Mouse (Mus musculus) cerebellum, adult 8-10 months (tissue): ENCODE measurements around the gene Bco1.

Source experiments
- DNase-seq: peaks from one replicate; pipeline ENCODE4 v3.0.0; 2022

The Bco1 gene

GRCm38 (mm10) chr8:117156866-117157768 lies 61.5 kb downstream of the Bco1 start:
- no peak for DNase-seq

DNA sequence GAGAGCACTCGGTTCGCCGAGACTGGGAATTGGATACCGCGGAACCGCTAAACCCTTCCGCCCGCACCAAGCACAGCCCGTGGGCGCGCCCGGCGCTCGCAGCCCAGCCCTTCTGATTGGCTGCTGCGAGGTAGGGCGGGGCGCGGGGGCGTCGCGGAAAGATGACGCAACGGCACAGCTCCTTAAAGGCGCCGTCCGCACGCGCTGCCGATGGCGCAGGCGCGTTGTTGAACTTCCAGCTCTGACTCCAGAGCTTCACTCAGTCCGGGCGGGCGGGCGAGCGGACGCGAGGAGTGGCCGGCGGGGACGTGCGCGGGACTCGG lies 62.1 kb downstream of the Bco1 start:
- peak; percentile 97 for DNase-seq

GRCm38 (mm10) chr8:117158135-117158761 lies 62.6 kb downstream of the Bco1 start, which contains the start of gene Gan:
Gan (plus strand) TSS chr8:117158135.
- DNase-seq, result peak; percentile 31

DNA sequence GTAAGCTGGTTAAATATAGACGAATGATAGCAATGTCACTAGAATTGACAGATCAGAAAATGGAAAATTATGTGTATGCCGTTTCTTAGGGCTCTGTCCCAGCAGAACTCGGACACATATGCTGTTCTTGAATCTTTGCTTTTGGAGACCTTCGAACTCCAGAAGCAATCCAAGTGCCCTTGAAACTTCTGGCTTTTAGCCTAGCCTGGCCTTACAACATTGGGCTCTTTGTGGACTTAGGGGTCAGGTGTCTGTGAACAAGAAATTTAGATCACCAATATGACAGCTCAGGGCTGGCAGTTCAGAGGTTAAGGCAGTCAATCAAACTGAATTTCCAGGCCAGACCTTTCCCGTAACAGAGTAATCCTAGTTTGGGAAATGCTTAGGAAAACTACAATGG lies 63.4 kb downstream of the Bco1 start:
- DNase-seq, result no peak

DNA sequence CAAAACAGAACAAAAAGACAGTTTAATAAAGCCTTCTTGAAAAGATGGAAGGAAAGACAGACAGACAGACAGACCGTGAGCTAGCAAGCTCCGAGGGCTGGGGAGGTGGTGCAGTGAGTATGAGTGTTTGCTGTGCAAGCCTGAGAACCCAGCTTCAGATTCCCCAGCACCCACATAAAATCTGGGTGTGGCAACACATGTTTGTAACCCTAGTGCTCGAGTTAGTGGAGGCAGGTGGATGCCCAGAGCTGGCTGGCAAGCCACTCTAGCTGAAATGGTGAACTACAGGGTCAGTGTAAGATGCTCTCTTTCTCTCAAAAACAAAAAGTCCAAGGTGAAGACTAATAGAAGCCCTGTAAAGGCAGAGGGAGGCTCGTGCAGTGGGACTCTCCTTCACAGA lies 69.3 kb downstream of the Bco1 start:
- no peak for DNase-seq

- DNase-seq, result no peak
Measured at GRCm38 (mm10) chr8:117165542-117165941, 69.9 kb downstream of the Bco1 start.

GRCm38 (mm10) chr8:117166515-117166914 lies 70.9 kb downstream of the Bco1 start:
- DNase-seq, result no peak

DNA sequence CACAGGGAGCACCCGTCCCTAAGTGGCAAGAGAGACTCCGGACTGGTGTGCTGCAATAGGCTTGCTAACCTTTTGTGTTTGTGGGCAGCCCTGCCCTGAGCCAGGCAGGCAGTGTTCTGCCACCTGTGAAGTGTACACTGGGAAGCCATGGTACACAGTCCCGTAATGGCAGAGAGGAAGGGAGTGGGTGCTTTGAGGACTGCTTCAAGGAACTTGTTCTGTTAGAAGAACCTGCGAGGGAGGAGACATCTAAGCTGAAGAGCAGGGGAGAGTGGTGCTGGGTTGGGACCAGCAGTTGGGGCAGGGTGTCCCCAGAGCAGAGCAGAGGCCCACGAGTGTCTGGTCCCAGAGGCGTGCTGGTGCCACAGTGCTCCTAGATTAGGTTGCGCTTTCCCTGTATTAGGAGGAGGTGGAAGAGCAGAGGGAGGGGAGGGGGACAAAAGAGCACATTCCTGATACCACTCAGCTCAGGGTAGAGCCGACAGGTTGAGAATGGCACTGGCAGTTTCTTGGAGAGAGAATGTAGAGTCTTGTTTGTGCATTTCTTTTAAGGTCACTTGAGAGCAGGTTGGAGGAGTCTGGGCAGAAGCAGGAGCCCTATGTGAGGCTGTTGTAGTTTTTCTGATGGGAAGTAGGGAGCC lies 71.7 kb downstream of the Bco1 start:
- no peak for DNase-seq

DNA sequence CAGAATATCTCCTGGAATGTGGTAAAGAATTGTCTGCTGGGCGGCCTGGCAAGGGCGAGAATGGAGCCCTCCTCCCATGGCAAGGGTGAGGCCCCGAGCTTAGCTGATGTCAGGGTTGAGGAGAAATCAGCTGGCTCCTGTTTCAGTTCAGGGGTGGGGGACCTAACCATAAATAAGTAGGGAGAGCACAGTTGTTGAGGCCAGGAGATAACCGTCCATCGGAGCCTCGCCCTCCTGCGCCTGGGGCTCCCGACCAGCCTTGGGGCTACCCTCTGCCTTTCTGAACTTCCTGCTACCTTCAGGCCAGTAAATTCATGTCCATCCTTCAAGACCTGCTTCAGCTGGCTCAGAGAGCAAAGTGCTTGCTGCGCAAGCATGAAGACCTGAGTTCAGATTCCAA lies 72.7 kb downstream of the Bco1 start:
- DNase-seq, result no peak

DNA sequence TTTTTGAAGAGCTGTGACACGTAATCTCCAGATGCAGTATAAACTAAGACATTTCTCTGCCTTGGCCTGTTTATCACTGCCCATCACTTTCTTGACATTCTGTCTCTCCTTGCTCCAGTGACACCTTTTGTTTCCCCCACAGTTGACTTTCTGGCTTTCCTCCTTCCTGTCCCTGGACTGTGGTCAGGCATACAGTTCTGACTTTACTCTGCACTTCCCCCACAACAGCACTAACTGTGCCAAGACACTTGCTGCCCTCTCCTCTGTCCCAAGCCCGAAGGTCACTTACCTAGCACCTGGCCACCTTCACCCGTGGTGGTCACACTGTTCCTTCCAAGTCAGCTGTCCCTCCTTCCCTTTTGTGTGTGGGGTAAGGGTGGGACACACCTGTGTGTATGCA lies 76.2 kb downstream of the Bco1 start:
- DNase-seq, result no peak

DNA sequence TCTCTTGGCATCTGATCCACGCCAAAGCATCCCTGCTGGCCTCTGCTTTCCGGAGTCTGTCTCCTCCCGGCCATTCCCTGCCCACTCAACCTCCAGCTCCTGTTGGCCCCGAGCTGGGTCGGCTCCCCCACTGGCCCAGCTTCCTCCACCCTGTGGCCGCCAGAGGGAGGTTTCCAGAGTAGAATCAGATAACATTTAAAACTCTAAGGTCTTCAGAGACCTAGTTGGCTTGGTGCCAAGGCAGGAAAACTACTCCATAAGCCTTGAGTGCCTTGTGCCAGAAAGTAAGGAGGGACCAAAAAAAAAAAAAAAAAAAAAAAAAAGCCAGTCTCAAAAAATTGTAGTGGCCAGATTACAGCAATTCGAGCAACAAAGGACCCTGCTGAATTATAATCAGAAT lies 77.2 kb downstream of the Bco1 start:
- peak; percentile 30 for DNase-seq

- no peak for DNase-seq
Measured at GRCm38 (mm10) chr8:117173690-117174089, 78.0 kb downstream of the Bco1 start.

DNA sequence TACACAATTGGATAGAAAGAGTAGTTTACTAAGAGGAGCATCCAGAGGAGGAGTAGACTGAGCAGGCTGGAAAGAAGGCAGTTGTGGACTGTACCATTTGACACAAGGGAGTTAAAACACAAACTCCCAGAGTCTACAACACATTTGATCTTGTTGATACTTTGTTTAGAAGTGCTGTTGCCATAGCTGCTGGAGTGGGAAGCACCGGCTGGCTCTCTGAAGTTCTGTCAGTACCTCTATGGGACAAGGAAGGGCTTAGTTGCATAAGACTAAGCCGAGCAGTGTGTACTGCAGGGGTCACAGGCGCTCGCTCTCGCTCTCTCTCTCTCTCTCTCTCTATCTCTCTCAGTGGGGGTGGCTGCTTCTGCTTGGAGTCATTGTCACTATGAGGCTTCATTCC lies 78.9 kb downstream of the Bco1 start:
- DNase-seq, result no peak

GRCm38 (mm10) chr8:117176308-117176707 lies 80.7 kb downstream of the Bco1 start:
- no peak for DNase-seq

DNA sequence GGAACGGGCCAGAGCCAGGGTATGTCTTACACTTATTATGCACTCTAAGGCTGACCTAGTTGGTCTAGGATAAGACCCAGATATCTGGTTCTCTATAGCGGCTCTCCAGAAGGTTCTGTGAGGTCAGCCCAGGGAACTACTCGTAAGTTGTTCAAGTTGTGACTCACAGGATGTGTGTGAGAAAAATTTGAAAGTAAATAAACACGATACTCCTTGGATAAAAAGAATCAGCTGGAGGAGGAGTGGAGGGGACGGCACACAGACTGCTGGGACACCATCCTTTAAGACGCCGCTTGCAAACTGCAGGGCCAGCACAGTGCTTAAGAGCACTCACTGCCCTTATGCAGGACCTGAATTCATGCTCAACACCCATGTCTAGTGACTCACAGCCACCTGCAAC lies 81.6 kb downstream of the Bco1 start:
- no peak for DNase-seq

GRCm38 (mm10) chr8:117178039-117178438 lies 82.4 kb downstream of the Bco1 start:
- no peak for DNase-seq

- DNase-seq, result no peak
Measured at GRCm38 (mm10) chr8:117178676-117179075, 83.0 kb downstream of the Bco1 start.

DNA sequence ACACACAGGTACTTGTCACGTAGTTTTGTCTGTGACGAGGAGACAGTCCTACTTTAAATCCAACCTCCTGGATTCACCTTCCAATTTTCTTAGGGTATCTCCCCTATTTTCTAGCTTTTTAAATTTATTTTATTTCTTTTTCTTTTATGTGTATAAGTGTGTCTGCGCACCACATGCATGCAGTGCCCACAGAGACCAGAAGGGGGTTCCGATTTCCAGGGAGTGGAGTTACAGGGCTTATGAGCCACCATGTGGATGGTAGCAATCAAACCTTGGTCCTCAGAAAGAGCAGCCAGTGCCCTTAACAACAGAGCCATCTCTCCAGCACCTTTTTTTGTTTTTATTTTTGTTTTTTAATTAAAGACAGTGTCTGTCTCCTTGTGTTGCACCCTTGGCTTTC lies 87.1 kb downstream of the Bco1 start:
- DNase-seq, result no peak
